Mouse (Mus musculus) adipocyte (in vitro differentiated cells): ENCODE results near the gene Lsm6.
A peak's percentile ranks its signal among the peaks of the same experiment; 100 is the strongest.

Source experiments
- DNase-seq: peaks from one replicate; pipeline ENCODE4 v3.0.0-alpha.2; 2016; ENCODE audit warnings: low spot score

Gene Lsm6

GRCm38 (mm10) chr8:78806006-78806405, 14.9 kb downstream of the Lsm6 start:
- DNase-seq, result no peak

- no peak for DNase-seq
These were observed 19.7 kb downstream of the Lsm6 start for GRCm38 (mm10) chr8:78801201-78801600.

GRCm38 (mm10) chr8:78798671-78799070, 22.3 kb downstream of the Lsm6 start:
- peak; percentile 30 for DNase-seq

GRCm38 (mm10) chr8:78797985-78798384, 23.0 kb downstream of the Lsm6 start:
- no peak for DNase-seq

GRCm38 (mm10) chr8:78793231-78793630, 27.7 kb downstream of the Lsm6 start:
- peak; percentile 15 for DNase-seq

- no peak for DNase-seq
These were observed 44.1 kb downstream of the Lsm6 start for GRCm38 (mm10) chr8:78776816-78777215.

- no peak for DNase-seq
These were observed 49.7 kb downstream of the Lsm6 start for GRCm38 (mm10) chr8:78771256-78771655.

- DNase-seq, result no peak
These were observed 50.4 kb downstream of the Lsm6 start for GRCm38 (mm10) chr8:78770584-78770983.

GRCm38 (mm10) chr8:78765556-78765955, 55.4 kb downstream of the Lsm6 start:
- no peak for DNase-seq

GRCm38 (mm10) chr8:78764976-78765375, 56.0 kb downstream of the Lsm6 start:
- no peak for DNase-seq

GRCm38 (mm10) chr8:78759139-78759538, 61.8 kb downstream of the Lsm6 start:
- no peak for DNase-seq

- DNase-seq, result no peak
These were observed 66.0 kb downstream of the Lsm6 start for GRCm38 (mm10) chr8:78754986-78755385.
